In the genomic region with DNA sequence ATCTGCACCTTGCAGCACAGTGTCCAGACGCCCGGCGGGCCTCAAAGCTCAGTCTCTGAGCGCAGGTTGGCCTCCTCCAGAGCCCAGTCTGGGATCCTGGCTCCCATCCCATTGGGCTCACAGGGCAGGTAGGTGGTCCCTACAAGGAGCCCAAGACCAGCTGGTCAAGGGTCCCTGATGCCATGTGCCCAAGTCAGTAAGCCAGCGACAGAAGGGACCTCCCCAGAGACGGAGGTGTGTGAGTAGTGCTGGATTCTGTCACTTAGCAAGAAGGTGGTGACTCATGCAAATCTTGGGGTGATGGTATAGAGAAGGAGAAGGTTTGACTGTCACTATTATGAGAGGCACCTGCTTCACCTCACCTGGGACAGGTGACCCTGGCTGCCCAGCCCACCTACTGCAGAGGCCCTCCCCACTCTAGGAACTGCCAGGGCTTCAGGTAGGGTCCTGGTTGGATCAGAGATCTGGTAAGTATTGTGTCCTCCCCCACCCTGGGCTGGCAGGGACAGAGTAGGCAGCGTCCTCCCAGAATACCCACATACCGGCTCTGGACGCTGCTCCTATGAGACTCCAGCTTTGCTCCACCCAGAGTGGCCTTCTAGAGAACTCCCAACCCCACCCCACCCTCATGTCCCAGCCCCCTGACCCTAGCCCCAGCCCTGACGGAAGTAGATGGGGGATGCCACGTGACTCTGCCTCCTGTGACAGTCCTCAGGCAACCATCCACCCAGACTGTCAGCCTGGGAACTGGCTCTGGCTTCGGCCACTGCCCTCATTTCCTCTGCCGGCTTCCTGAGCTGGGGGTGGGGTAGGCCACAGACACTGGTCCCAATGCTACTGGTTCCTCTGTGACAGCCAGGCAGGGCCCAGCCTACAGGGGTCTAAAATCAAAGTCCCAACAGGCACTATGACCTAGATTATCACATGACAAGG, we compare ENCODE assay signal across 10 mouse cellular contexts. TPM values are rescaled to one million over a fixed set of nuclear protein-coding genes. Genes with fewer than 3 reads are reported as not detected.
DNase-seq lines count a peak whose midpoint lies in the region; ATAC-seq and TF ChIP-seq lines count a peak whose summit lies in the region.
"Had no signal": no experiment of that assay in that cellular context is flagged by ENCODE, and none has a peak within 500 bp of the region (broad histone marks: within the 10 kb centered on the region; RNA-seq: fewer than 3 reads in every experiment).

No protein-coding gene starts in this region.

- H3K4me2 ChIP-seq in hindbrain, embryonic 14.5 days (replicated peaks) = no peak overlapping the region
- peak overlapping the region; percentile 21; the same call in 1 of the 2 replicates for H3K4me2 ChIP-seq in liver, embryonic 13.5 days
- H3K4me2 ChIP-seq: embryonic facial prominence, embryonic 13.5 days; limb, embryonic 12.5 days had no signal

- TF ChIP-seq POLR2A in MEL (IDR thresholded peaks at IDR 0.05; ENCODE audit: control insufficient read depth in 1 of 2, insufficient read depth in 1 of 2, low read depth in 1 of 2, low read length in 2 of 2, poor library complexity in 1 of 2) = no peak

- H3K27ac ChIP-seq in MEL (ENCODE audit: control insufficient read depth, low read depth, low read length) = no peak overlapping the region
- H3K27ac ChIP-seq in hindbrain, embryonic 14.5 days = no peak overlapping the region
- peak overlapping the region; percentile 51 for H3K27ac ChIP-seq in liver, embryonic 13.5 days
- H3K27ac ChIP-seq: embryonic facial prominence, embryonic 13.5 days; limb, embryonic 12.5 days had no signal

- no peak overlapping the region for H3K4me3 ChIP-seq in MEL (ENCODE audit: control insufficient read depth in 1 of 2, insufficient read depth in 1 of 2, low read depth in 2 of 2, low read length in 2 of 2)
- no peak overlapping the region for H3K4me3 ChIP-seq in hindbrain, embryonic 14.5 days (replicated peaks; ENCODE audit: low read length)
- no peak overlapping the region; the same call in 1 of the 2 replicates for H3K4me3 ChIP-seq in liver, embryonic 13.5 days (replicated peaks)
- H3K4me3 ChIP-seq: embryonic facial prominence, embryonic 13.5 days; limb, embryonic 12.5 days had no signal

- DNase-seq in cerebellum, adult 18-20 months = peak; percentile 72 to 81
- no peak for DNase-seq in cerebellum, adult 9-10 months
- no peak for DNase-seq in MEL (ENCODE audit: low read depth, low spot score)
- DNase-seq in gastrocnemius, adult 8-10 months (ENCODE audit: low spot score in 2 of 2) = peak; percentile 36 to 50
- DNase-seq in hindbrain, embryonic 14.5 days (ENCODE audit: low spot score) = no peak
- no peak for DNase-seq in liver, embryonic 13.5 days
- peak; percentile 31 for DNase-seq in retina, embryonic 14.5 days (ENCODE audit: low spot score)

- no peaks in the 10 kb centered on the region for H3K4me1 ChIP-seq in MEL (ENCODE audit: control insufficient read depth in 1 of 2, insufficient read depth in 2 of 2, low read length in 2 of 2)
- H3K4me1 ChIP-seq in hindbrain, embryonic 14.5 days (replicated peaks; ENCODE audit: control insufficient read depth, insufficient read depth, low read length) = peaks cover 27% of the 10 kb centered on the region
- peaks cover 35% of the 10 kb centered on the region for H3K4me1 ChIP-seq in liver, embryonic 13.5 days (replicated peaks)

- H3K79me2 ChIP-seq in MEL (ENCODE audit: control insufficient read depth, insufficient read depth, low read length, poor library complexity) = no peaks in the 10 kb centered on the region

- H3K9me3 ChIP-seq in MEL (replicated peaks; ENCODE audit: insufficient read depth, low read length) = no peaks in the 10 kb centered on the region
- no peaks in the 10 kb centered on the region for H3K9me3 ChIP-seq in hindbrain, embryonic 14.5 days (ENCODE audit: control insufficient read depth, low read length)
- no peaks in the 10 kb centered on the region for H3K9me3 ChIP-seq in liver, embryonic 13.5 days (replicated peaks)
- H3K9me3 ChIP-seq: embryonic facial prominence, embryonic 13.5 days; limb, embryonic 12.5 days had no signal

- ATAC-seq in hindbrain, embryonic 14.5 days (ENCODE audit: low FRiP score) = no peak
- ATAC-seq in liver, embryonic 13.5 days (ENCODE audit: low read depth) = peak; percentile 66
- ATAC-seq in megakaryocyte-erythroid progenitor cell, adult 5-6 weeks (replicated peaks; ENCODE audit: low FRiP score, low TSS enrichment, poor library complexity, severe bottlenecking) = no peak

- no peaks in the 10 kb centered on the region for H3K36me3 ChIP-seq in MEL (ENCODE audit: control insufficient read depth in 1 of 2, insufficient read depth in 2 of 2, low read length in 2 of 2)
- no peaks in the 10 kb centered on the region for H3K36me3 ChIP-seq in hindbrain, embryonic 14.5 days (replicated peaks; ENCODE audit: control insufficient read depth, insufficient read depth)
- no peaks in the 10 kb centered on the region for H3K36me3 ChIP-seq in liver, embryonic 13.5 days
- H3K36me3 ChIP-seq: embryonic facial prominence, embryonic 13.5 days; limb, embryonic 12.5 days had no signal

- 77% methylated on average over 13 of the region's 13 CpGs for WGBS in hindbrain, embryonic 14.5 days
- WGBS in liver, embryonic 13.5 days (ENCODE audit: insufficient replicate concordance) = 44% methylated on average over 13 of the region's 13 CpGs

- H3K9ac ChIP-seq in MEL (ENCODE audit: control insufficient read depth, low read depth, low read length, poor library complexity, severe bottlenecking) = no peak overlapping the region
- 0 out of 2 replicates have a peak overlapping the region, but pooled peaks have one; percentile 20 for H3K9ac ChIP-seq in hindbrain, embryonic 14.5 days
- H3K9ac ChIP-seq in liver, embryonic 13.5 days = no peak overlapping the region
- H3K9ac ChIP-seq: limb, embryonic 12.5 days had no signal

- H3K27me3 ChIP-seq in MEL (ENCODE audit: control insufficient read depth in 1 of 2, insufficient read depth in 2 of 2, low read length in 2 of 2) = no peaks in the 10 kb centered on the region; a peak in 1 of 4 replicates
- H3K27me3 ChIP-seq in hindbrain, embryonic 14.5 days (ENCODE audit: control insufficient read depth, insufficient read depth, low read length) = no peaks in the 10 kb centered on the region
- H3K27me3 ChIP-seq in liver, embryonic 13.5 days = peaks cover 17% of the 10 kb centered on the region

- TF ChIP-seq RAD21 in MEL (IDR thresholded peaks at IDR 0.05; ENCODE audit: low read depth, low read length) = no peak

- no peak for TF ChIP-seq EP300 in MEL (IDR thresholded peaks at IDR 0.05; ENCODE audit: low read depth in 1 of 2, low read length in 2 of 2)

- TF ChIP-seq CTCF in MEL (IDR thresholded peaks at IDR 0.05 in 2 of 3, conservative IDR thresholded peaks at IDR 0.05 in 1 of 3; ENCODE audit: control insufficient read depth in 1 of 3, insufficient read depth in 1 of 3, low read depth in 2 of 3, low read length in 3 of 3, poor library complexity in 1 of 3, severe bottlenecking in 1 of 3) = no peak

TF ChIP-seq in MEL, 35 proteins besides CTCF, POLR2A, EP300 and RAD21:
- TF ChIP-seq NELFE (IDR thresholded peaks at IDR 0.05; ENCODE audit: low read depth, low read length) (no peak), USF1 (IDR thresholded peaks at IDR 0.05; ENCODE audit: low read depth, low read length) (peak; percentile 37)

RNA-seq across cellular contexts. Expression of a gene that starts 5.5 kb away (rescaled TPM):
- 0.04 TPM in 1 of 2 replicates, not detected in the other for total RNA-seq in MEL (2012; rRNA removed)
- polyA plus RNA-seq in MEL (2012; ENCODE audit: insufficient read depth in 1 of 2, insufficient read length in 2 of 2, low read depth in 1 of 2, low replicate concordance in 2 of 2, missing spikeins in 1 of 2) = not detected
- total RNA-seq in gastrocnemius, adult 8-10 months (2022) = 1 to 10 TPM; 2.3 to 5.0 (median 3.1) TPM
- 45.3 and 49.1 TPM in 2 replicates for polyA plus RNA-seq in hindbrain, embryonic 14.5 days (2014; fragmentation: Nextera tagmentation; extraction: Ambion mirVana)
- 0.32 and 0.39 TPM in 2 replicates for polyA plus RNA-seq in liver, embryonic 13.5 days (2015; fragmentation: Nextera tagmentation; extraction: Ambion mirVana)
- total RNA-seq in megakaryocyte-erythroid progenitor cell, adult 5-6 weeks (2014; fragmentation: Nextera tagmentation) = 0.62 TPM in 1 of 2 replicates, not detected in the other
- not detected in 2 replicates for total RNA-seq in megakaryocyte-erythroid progenitor cell, adult 5-6 weeks (2017)

RNA-seq across cellular contexts. Expression of a gene that starts 45.2 kb away (rescaled TPM):
- total RNA-seq in MEL (2012; rRNA removed) = 17.6 and 21.6 TPM in 2 replicates
- 10 to 100 TPM in 1 of 2 experiments, not detected in 1; 26.6 TPM for polyA plus RNA-seq in MEL (2012; ENCODE audit: insufficient read depth in 1 of 2, insufficient read length in 2 of 2, low read depth in 1 of 2, low replicate concordance in 2 of 2, missing spikeins in 1 of 2)
- total RNA-seq in gastrocnemius, adult 8-10 months (2022) = 1 to 10 TPM; 5.0 to 9.2 (median 7.5) TPM
- 27.8 and 28.1 TPM in 2 replicates for polyA plus RNA-seq in hindbrain, embryonic 14.5 days (2014; fragmentation: Nextera tagmentation; extraction: Ambion mirVana)
- 4.8 and 5.1 TPM in 2 replicates for polyA plus RNA-seq in liver, embryonic 13.5 days (2015; fragmentation: Nextera tagmentation; extraction: Ambion mirVana)
- 9.6 and 18.9 TPM in 2 replicates for total RNA-seq in megakaryocyte-erythroid progenitor cell, adult 5-6 weeks (2014; fragmentation: Nextera tagmentation)
- total RNA-seq in megakaryocyte-erythroid progenitor cell, adult 5-6 weeks (2017) = 18.1 and 22.3 TPM in 2 replicates

RNA-seq across cellular contexts. Expression of a gene that starts 57.1 kb away (rescaled TPM):
- total RNA-seq in MEL (2012; rRNA removed) = 12.6 and 16.6 TPM in 2 replicates
- 10 to 100 TPM in 1 of 2 experiments, not detected in 1; 14.3 TPM for polyA plus RNA-seq in MEL (2012; ENCODE audit: insufficient read depth in 1 of 2, insufficient read length in 2 of 2, low read depth in 1 of 2, low replicate concordance in 2 of 2, missing spikeins in 1 of 2)
- total RNA-seq in gastrocnemius, adult 8-10 months (2022) = 1 to 10 TPM; 4.9 to 5.8 (median 5.4) TPM
- 17.7 and 20.1 TPM in 2 replicates for polyA plus RNA-seq in hindbrain, embryonic 14.5 days (2014; fragmentation: Nextera tagmentation; extraction: Ambion mirVana)
- 5.2 and 6.9 TPM in 2 replicates for polyA plus RNA-seq in liver, embryonic 13.5 days (2015; fragmentation: Nextera tagmentation; extraction: Ambion mirVana)
- total RNA-seq in megakaryocyte-erythroid progenitor cell, adult 5-6 weeks (2014; fragmentation: Nextera tagmentation) = 12.8 and 24.1 TPM in 2 replicates
- total RNA-seq in megakaryocyte-erythroid progenitor cell, adult 5-6 weeks (2017) = 5.0 and 6.0 TPM in 2 replicates

RNA-seq across cellular contexts. Expression of a gene that starts 57.3 kb away (rescaled TPM):
- total RNA-seq in MEL (2012; rRNA removed) = 99.2 and 120 TPM in 2 replicates
- polyA plus RNA-seq in MEL (2012; ENCODE audit: insufficient read depth in 1 of 2, insufficient read length in 2 of 2, low read depth in 1 of 2, low replicate concordance in 2 of 2, missing spikeins in 1 of 2) = 10 to 100 TPM in 1 of 2 experiments, not detected in 1; 77.6 TPM
- total RNA-seq in gastrocnemius, adult 8-10 months (2022) = 10 to 100 TPM; 34.0 to 46.3 (median 41.0) TPM
- polyA plus RNA-seq in hindbrain, embryonic 14.5 days (2014; fragmentation: Nextera tagmentation; extraction: Ambion mirVana) = 47.5 and 62.8 TPM in 2 replicates
- 46.5 and 52.1 TPM in 2 replicates for polyA plus RNA-seq in liver, embryonic 13.5 days (2015; fragmentation: Nextera tagmentation; extraction: Ambion mirVana)
- total RNA-seq in megakaryocyte-erythroid progenitor cell, adult 5-6 weeks (2014; fragmentation: Nextera tagmentation) = 36.8 and 74.1 TPM in 2 replicates
- 21.2 and 41.9 TPM in 2 replicates for total RNA-seq in megakaryocyte-erythroid progenitor cell, adult 5-6 weeks (2017)

Comparison
In these comparisons a context has a peak if more than half of its experiments do, and no peak if none do; other contexts are left out.
1. DNase-seq: peak in cerebellum, adult 18-20 months (2 of 2), gastrocnemius, adult 8-10 months (2 of 2) and retina, embryonic 14.5 days (single experiment); none in cerebellum, adult 9-10 months (single experiment), MEL (single experiment), hindbrain, embryonic 14.5 days (single experiment) and liver, embryonic 13.5 days (single experiment).